Mouse (Mus musculus): ENCODE measurements at regions not wholly inside any gene's neighbourhood (a gene's known extent, or its start where the extent isn't known, plus 50 kb on each side); places are given as distances from the start of the nearest gene placed in this dataset.

DNA sequence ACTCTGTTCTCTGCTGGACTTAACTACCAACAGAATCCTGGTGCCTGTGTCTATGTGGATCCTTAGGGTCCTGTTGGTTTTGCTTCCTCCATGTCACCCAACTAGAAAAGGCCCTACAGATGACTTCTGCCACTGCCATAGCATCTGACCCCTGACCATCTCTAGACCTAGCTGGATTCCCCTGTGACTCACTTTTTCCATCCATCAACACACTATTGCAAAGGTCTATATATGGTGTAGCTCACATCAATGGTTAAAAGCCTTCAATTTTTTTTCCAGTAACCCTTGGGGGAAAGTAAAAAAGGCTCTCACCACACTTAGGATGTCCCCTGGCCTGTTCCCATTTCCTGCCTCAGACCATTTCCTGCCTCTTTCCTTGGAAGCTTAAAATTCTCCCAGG is 460.2 kb upstream of the Mki67 start:
- no peak for DNase-seq (ENCODE audit: low read depth)

GRCm38 (mm10) chr7:136180996-136181395 is 464.8 kb upstream of the Mki67 start:
- DNase-seq (ENCODE audit: low read depth): no peak

DNA sequence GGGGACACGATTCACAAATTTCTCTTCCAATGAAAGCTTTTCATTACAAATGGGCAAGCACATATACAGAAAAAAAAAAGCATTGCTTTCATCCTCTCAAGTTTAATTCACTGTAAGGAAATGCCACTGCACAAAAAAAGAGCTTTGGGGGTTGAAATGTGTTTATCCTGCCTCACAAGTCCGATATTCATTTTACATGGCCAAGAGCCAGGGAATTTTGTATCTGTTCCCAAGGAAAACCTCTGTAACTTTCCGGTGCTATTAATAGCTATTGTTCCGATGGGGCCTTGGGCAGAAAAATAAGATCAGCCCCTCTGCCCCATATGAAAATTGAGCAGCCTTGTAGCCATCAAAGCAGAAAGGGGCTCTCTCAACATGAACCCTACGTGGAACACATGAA is 465.9 kb upstream of the Mki67 start:
- DNase-seq (ENCODE audit: low read depth): no peak

GRCm38 (mm10) chr7:136196424-136197160 is 480.4 kb upstream of the Mki67 start:
- DNase-seq (ENCODE audit: low read depth): no peak

GRCm38 (mm10) chr7:136208879-136209278 is 492.7 kb upstream of the Mki67 start:
- no peak for DNase-seq (ENCODE audit: low read depth)

DNA sequence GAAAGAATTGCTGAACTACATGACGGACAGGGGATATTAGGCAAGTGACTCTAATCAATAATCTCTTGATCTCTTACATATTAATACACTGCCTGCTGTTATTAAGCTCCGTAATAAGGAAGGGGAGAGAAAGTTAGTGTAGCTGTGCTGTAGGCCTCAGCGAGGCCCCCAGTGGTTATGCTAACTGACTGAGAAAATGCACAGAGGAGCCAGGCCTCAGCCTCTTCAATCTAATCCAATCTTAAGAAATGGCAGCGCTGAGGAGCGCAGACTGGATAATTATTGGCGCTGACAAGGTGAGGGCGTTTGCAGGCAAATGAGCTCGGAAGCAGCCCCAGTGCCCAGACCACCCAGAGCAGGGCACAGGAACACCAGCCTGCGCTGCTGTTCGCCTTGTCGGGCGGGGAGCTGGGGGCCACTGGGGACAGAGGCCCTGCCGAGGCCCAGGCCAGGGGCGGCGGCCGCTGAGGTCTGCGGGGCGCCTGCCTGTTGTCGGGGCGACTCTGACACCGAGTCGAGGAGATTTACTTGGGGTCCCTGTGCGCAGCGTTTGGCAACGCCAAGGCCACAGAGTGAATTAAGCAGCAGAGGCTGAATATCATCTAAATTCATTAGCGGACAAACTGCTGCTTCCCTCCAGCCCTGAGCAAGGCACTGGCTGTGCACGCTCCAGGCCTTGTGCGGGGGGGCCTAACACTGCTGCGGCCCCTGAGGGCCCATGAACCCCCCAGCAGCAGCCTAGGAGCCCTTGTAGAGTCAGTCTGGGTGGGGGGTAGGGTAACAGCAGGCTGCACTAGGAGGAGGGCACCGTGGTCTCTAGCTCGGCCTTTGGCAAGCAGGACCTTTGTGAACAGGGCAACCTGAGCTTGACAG is 493.4 kb upstream of the Mki67 start:
- no peak for DNase-seq (ENCODE audit: low read depth)

GRCm38 (mm10) chr7:136212492-136212891 is 496.3 kb upstream of the Mki67 start:
- DNase-seq (ENCODE audit: low read depth): no peak

DNA sequence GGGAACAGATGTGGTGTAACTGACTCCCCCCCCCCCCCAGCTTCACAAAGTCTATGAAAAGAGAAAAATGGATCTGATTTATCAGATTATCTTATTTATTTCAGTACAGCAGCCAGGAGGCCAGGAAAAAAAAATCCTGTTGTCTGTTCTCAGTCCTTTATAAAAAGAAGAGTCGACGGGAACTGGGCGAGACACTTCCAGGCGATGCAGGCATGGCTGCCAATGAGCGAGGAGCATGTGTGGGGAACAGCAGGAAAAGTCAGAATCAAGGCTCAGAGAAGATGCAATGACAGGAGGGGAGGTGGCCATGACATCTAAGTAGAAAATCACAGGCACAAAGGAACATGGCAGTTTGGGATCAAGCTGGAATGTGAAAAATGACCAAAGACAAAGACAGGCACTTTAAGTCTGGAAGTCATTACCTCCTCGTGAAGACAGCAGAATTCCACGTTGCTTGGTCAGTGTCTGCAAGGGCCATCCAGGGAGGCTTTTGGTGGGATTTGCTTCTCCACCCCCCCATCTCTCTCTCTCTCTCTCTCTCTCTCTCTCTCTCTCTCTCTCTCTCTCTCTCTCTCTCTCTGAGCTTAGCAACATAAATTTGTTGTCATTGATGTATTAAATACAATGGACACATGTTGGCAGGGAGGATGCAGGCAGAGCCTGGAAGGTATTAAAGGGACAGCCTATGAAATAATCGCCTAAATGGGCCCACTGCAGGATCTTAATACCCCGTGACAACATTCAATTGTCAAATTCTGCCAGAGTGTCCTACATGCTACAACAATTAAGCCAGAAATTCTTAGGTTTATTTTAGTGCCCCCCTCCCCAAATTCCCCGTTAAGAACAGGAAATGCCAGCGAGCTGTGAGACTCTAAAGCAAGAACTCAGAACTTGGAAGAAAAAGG is 497.1 kb upstream of the Mki67 start:
- no peak for DNase-seq (ENCODE audit: low read depth)

DNA sequence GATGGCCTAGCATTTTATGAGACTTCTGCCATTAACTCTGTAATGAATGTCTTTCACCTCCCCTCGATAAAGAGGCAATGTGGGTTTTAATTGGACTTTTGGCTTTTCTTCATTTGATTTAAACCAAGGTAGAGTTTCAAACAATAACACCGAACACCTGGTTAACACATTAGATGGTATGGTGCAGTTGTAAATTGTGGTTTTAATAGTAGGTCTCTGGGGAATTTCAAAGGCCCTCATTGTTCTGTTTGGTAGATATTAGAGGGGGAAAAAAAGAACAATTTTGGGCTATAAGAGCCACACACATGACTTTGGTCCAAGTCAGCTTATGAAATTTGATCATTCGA is 497.8 kb upstream of the Mki67 start:
- DNase-seq (ENCODE audit: low read depth): no peak

- no peak for DNase-seq (ENCODE audit: low read depth)
Observed at GRCm38 (mm10) chr7:136214415-136214814, 498.3 kb upstream of the Mki67 start.

GRCm38 (mm10) chr7:136216734-136217133 is 500.6 kb upstream of the Mki67 start:
- no peak for DNase-seq (ENCODE audit: low read depth)

DNA sequence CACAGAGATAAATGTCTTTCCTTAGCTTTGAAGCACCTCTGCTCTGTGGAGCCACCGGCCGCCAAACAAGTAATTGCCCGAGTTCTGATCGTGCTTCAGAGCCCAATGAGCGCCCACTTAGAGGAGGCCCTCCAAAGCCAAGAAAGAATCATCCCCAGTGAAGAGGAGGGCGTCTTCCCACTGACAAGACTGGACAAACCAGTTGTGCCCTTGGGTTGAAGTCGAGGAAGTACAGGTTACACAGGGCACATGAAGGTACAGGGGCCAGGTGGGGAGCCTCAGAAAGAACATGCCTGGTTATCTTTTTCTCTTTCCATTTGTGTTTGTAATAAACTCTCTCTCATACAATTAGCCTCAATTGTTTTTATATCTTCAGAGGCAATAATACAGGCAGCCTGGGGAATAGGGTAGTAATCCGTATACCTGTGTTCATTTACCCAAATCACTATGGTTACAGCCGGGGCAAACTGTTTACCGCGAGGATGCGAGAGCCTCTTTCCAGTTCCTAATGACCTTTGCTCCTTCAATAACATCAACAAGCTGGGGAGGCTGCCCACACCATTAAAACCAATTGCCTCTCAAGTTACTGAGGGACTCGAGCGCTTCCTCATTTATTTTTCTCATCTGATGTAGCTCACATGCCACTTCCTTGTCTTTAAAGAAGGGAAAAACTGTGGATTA is 503.5 kb upstream of the Mki67 start:
- DNase-seq (ENCODE audit: low read depth): no peak

- no peak for DNase-seq (ENCODE audit: low read depth)
Observed at GRCm38 (mm10) chr7:136220245-136221167, 504.3 kb upstream of the Mki67 start.

- no peak for DNase-seq (ENCODE audit: low read depth)
Observed at GRCm38 (mm10) chr7:136221620-136222019, 505.5 kb upstream of the Mki67 start.

GRCm38 (mm10) chr7:136226031-136226430 is 509.9 kb upstream of the Mki67 start:
- no peak for DNase-seq (ENCODE audit: low read depth)

GRCm38 (mm10) chr7:136228331-136228730 is 512.2 kb upstream of the Mki67 start:
- DNase-seq (ENCODE audit: low read depth): no peak

GRCm38 (mm10) chr7:136229592-136229991 is 513.4 kb upstream of the Mki67 start:
- DNase-seq (ENCODE audit: low read depth): no peak

DNA sequence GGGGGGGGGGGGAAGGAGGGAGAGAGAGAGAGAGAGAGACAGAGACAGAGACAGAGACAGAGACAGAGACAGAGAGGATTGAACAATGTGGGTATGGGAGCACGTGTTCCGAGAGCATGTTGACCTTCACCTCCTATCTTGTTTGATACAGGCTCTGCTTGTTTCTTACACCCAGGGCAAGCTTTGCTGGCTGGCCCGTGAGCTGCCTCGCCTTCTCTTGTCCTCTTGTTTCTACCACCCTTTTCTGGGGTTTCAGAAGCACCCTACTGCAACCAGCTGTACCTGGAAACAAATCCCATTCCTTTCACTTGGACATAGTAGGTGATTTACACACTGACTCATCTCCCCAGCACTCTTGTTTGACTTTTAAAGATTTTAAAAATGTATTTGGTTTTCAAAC is 516.0 kb upstream of the Mki67 start:
- no peak for DNase-seq (ENCODE audit: low read depth)

GRCm38 (mm10) chr7:136235563-136235962 is 519.4 kb upstream of the Mki67 start:
- DNase-seq (ENCODE audit: low read depth): no peak

- DNase-seq (ENCODE audit: low read depth): no peak
Observed at GRCm38 (mm10) chr7:136236391-136236790, 520.2 kb upstream of the Mki67 start.

- DNase-seq (ENCODE audit: low read depth): no peak
Observed at GRCm38 (mm10) chr7:136265691-136266090, 549.5 kb upstream of the Mki67 start.

Data from c-Kit-positive CD71-positive TER-119-negative erythroid progenitor cells, embryonic 14.5 days (primary cell).